Mouse (Mus musculus) c-Kit-positive CD71-negative TER-119-negative erythroid progenitor cells, embryonic 14.5 days (primary cell): Measurements from ENCODE around the gene Ccdc102a.

Source experiments
- DNase-seq: peaks from one replicate; pipeline ENCODE4 v3.0.0-alpha.2; 2013; ENCODE audit warnings: low read depth

The Ccdc102a gene

DNA sequence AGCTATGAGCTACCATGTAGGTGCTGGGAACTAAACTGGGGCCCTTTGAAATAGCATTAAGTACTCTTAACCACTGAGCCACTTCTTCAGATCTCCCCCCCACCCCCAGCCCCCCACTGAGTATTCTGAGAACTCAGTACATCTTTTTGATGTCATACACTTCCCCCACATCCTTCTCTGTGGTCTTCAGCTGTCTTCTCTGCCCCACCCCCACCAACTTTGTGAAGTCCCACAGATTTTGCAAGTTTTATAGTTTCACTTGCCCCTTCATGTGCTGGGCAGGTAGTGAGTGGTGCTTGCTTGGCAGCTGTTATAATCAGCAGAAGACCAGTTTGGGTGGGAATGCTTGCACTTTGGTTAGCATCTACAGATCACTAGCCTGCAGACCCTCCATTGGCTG lies 1.4 kb upstream of the Ccdc102a start:
- DNase-seq: no peak

DNA sequence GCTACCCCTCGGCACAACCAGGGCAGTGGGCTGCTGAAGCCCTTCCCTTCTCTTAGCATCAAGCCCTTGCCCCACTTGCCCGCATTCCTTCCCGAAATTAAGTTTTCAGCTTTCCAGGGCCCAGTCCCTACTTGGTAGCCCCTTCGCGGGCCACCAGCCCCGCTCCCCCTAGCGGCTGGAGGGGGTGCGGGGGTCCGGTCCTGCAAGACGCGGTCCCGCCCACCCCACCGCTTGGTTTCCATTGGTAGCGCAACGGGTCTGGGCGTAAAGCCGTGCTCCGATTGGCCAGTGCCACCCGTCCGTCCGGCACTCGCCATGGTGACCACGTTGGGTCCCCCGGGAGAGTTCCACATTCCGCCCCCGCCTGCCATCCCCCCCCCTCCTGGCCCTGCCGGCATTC lies 546 bp downstream of the Ccdc102a start:
- peak; percentile 87 for DNase-seq

DNA sequence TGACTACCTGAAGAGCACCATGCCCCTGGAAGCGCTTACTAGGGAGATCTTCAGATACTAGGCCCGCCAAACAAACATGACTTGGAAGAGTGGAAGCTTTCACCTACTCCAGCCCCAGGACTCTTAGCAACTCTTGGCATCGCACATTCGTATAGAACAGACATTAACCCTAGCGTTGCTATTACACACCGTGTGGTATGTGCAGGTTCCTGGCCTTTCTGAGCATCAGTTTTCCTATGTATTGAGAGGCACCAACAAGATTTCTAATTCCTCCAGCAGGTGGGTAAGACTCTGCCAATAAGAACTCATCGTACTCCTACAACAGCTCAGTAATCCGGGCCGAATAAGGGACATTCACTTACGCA lies 956 bp downstream of the Ccdc102a start:
- DNase-seq: no peak

GRCm38 (mm10) chr8:94916311-94916959 lies 1.5 kb downstream of the Ccdc102a start:
- DNase-seq: no peak

GRCm38 (mm10) chr8:94914701-94915101 lies 3.2 kb downstream of the Ccdc102a start:
- no peak for DNase-seq

DNA sequence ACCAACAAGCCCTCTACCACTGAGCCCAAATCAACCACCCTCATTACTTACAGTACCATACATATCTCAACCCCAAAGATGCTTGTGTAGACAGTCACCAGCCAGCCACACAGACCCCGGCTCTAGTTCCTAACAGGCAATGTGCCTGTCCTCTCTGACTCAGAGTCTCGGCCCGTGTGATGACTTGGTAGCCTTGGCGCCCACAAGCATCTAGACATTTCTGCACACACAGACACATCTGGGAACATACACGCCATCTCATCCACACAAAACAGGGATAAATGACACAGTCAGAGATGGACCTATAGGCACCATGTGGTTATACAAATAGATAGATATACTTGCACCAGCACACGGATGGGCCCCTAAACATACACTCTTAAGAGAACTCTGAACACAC lies 3.6 kb downstream of the Ccdc102a start:
- no peak for DNase-seq

GRCm38 (mm10) chr8:94913061-94913660 lies 4.7 kb downstream of the Ccdc102a start:
- no peak for DNase-seq

DNA sequence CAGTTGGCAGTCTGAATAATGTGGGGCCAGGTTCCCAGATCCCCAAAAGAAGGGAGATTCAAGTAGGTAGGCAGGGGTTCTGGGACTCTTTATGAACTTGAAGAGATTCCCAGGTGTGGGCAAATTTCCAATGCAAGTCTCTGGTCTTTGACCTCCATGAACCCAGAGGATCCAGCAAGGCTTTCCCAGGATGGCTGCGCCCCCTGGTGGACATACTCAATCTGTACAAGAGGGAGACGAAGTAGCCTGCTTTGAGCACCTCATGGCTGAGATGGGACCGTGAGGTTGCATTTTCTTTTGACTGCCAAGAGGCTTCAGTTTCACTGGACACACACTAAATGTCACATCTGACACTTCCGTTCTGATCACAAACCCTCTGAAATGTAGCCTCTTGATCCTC lies 9.1 kb downstream of the Ccdc102a start:
- no peak for DNase-seq

- no peak for DNase-seq
Measured at GRCm38 (mm10) chr8:94907591-94908300, 10.2 kb downstream of the Ccdc102a start.

- DNase-seq: no peak
Measured at GRCm38 (mm10) chr8:94904450-94905175, 13.3 kb downstream of the Ccdc102a start.

DNA sequence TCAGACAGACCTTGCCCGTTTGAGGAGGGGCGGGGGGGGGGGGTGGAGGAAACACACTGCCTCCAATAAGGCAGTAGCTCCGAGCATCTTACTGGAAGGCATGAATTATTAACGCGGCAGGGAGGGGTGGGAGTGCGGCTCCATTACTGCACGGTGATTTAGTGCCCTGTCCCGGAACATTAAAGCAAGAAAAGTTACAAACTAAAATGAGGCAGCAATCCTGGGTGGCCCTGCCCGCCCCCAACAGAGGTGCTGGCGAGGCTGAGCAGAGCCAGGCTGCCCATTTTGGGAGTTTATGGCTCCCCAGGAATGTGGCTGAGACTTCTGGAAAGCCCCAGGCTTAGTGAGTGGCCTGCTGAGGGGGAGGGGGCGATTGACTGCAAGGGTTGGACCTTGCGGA lies 14.2 kb downstream of the Ccdc102a start:
- DNase-seq: no peak

GRCm38 (mm10) chr8:94901031-94901430 lies 16.9 kb downstream of the Ccdc102a start:
- no peak for DNase-seq

DNA sequence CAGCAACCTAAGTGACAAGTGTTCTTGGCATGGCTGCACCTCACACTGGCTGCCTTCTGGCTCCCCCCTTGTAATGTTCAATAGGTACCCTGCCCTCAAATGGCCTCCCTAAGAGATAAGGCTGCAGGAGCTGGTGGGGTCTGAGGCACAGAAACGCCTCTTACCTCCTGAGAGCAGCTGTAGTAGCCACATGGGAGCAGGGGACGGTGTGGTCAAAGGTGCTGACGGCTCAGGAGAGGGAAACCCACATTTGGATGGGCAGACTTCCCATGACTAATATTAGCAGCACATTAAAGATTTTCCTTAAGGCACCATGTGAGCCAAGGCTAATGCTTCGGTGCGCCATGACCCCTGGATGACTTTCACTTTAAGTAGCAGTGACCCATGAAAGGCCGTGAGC lies 17.3 kb downstream of the Ccdc102a start:
- DNase-seq: no peak

GRCm38 (mm10) chr8:94899262-94899661 lies 18.6 kb downstream of the Ccdc102a start:
- no peak for DNase-seq

- DNase-seq: no peak
Measured at GRCm38 (mm10) chr8:94892917-94893316, 25.0 kb downstream of the Ccdc102a start.

- DNase-seq: no peak
Measured at GRCm38 (mm10) chr8:94888383-94889036, 29.4 kb downstream of the Ccdc102a start.

DNA sequence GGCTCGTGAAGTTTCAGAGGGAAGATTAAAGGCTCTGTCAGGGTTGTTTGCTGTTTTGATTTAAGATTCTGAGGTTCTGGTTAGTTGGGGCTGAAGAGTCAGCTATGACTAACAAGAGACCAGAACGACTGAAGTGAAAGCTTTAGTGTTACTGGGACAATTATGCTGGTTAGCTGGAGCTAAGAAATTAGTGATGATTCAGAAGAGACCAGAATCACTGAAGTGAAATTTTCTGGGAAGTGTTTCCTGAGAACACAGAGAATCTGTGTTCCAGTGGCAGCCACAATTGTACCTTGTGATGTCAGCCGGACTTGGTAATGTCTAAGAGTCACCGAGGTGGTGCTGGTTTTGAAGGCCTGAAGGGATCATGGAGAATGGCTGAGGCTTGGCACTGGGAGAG lies 37.2 kb downstream of the Ccdc102a start:
- DNase-seq: no peak

DNA sequence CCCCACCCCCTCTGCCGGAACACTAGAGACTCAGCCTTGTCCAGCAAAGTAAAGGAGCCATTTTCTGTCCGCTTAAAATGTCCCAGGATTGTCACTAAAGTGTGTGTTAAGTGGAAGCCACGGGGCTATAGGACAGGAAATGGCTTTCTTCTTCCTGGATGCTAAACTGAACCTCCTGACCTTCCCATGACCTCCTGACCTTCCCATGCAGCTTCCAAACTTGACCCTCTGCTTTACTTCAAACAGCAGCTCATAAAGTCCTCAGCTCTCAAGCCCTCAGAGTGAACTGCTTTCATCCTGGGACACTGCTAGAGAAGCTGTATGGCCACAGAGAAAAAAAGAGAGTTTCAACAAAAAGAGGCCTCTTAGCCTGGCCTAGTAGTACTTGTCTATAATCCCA lies 41.1 kb downstream of the Ccdc102a start:
- no peak for DNase-seq

- peak; percentile 65 for DNase-seq
Measured at GRCm38 (mm10) chr8:94876197-94876730, 41.6 kb downstream of the Ccdc102a start, which contains the start of gene Dok4. Gene Dok4 (minus strand): TSS chr8:94876330.

DNA sequence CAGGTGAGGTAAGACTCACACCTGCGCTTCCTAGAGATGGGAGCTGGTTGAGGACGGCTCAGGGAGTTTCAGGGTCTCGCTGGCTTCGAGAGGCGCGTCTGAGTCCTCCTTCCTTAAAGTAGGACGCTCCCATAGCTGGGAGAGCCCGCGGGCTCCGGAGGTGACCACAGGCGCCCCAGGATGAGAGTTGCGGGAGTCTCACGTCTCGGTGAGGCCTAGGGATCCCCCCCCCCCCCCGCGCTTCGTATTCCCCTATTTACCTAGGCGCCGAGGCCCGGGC lies 42.1 kb downstream of the Ccdc102a start:
- no peak for DNase-seq

GRCm38 (mm10) chr8:94875096-94875870 lies 42.6 kb downstream of the Ccdc102a start:
- DNase-seq: no peak
